Mouse (Mus musculus) embryonic facial prominence, embryonic 12.5 days (tissue): ENCODE data around the gene Vmn2r104. TPM values are rescaled to one million over a fixed set of nuclear protein-coding genes. Genes with fewer than 3 reads are reported as not detected.

Source experiments
- ATAC-seq: fragments of 200-750 bp; cut with Nextera tagmentation; 2 replicates; pipeline ENCODE4 v1.8.0; 2017; ENCODE audit not compliant: insufficient number of reproducible peaks, insufficient read depth, low FRiP score, low TSS enrichment
- H3K27ac ChIP-seq: fragments of 300-500 bp; sonication (generic); 2 replicates; pipeline ENCODE4 v1.5.1; 2016; ENCODE audit warnings: mild to moderate bottlenecking
- H3K27me3 ChIP-seq: fragments of 300-500 bp; sonication (generic); 2 replicates; pipeline ENCODE4 v1.6.1; 2016; ENCODE audit warnings: mild to moderate bottlenecking, moderate library complexity
- H3K36me3 ChIP-seq: fragments of 300-500 bp; sonication (generic); 2 replicates; pipeline ENCODE4 v1.6.1; 2016; ENCODE audit warnings: mild to moderate bottlenecking
- H3K4me1 ChIP-seq: fragments of 300-500 bp; sonication (generic); 2 replicates; pipeline ENCODE4 v1.6.1; 2016
- H3K4me2 ChIP-seq: fragments of 300-500 bp; sonication (generic); replicated peaks from 2 replicates; pipeline ENCODE4 v1.6.1; 2016; ENCODE audit warnings: mild to moderate bottlenecking, moderate library complexity
- H3K4me3 ChIP-seq: fragments of 300-500 bp; sonication (generic); 2 replicates; pipeline ENCODE4 v1.5.1; 2016; ENCODE audit warnings: mild to moderate bottlenecking
- H3K9ac ChIP-seq: fragments of 300-500 bp; sonication (generic); 2 replicates; pipeline ENCODE4 v1.6.1; 2016; ENCODE audit warnings: mild to moderate bottlenecking, moderate library complexity
- H3K9me3 ChIP-seq: fragments of 300-500 bp; sonication (generic); 2 replicates; pipeline ENCODE4 v1.6.1; 2016; ENCODE audit warnings: mild to moderate bottlenecking, moderate library complexity
- WGBS: fragments of 180-500 bp; shearing (Covaris S2); methylation state at CpG from one replicate; pipeline ENCODE4 v1.1.7; 2016; 5-methylcytosine and 5-hydroxymethylcytosine counted together
- polyA plus RNA-seq: library from polyadenylated mRNA; unstranded; fragments of >200 nt; fragmentation: Nextera tagmentation; extraction: Ambion mirVana; gene quantifications from 2 replicates; pipeline ENCODE4 v1.2.1, GENCODE M21; 2016

Vmn2r104 gene
- polyA plus RNA-seq = not detected in 2 replicates

- no peaks in the 10 kb centered on the region for H3K27me3 ChIP-seq
- H3K4me3 ChIP-seq = no peak within 1 kb of the TSS
- no peaks in the 10 kb centered on the region for H3K4me1 ChIP-seq
- H3K36me3 ChIP-seq = no peaks in the 10 kb centered on the region
- no peak within 1 kb of the TSS for H3K27ac ChIP-seq
- WGBS = 80% methylated on average over 1 of the region's 1 CpGs
- peaks cover 39% of the 10 kb centered on the region for H3K9me3 ChIP-seq
- H3K4me2 ChIP-seq = no peak within 1 kb of the TSS
- ATAC-seq = no peak
- H3K9ac ChIP-seq = no peak within 1 kb of the TSS
Observed at GRCm38 (mm10) chr17:20048236-20048635, at the start of gene Vmn2r104. TSS of gene Vmn2r104 (minus strand) at chr17:20048336.

GRCm38 (mm10) chr17:20074090-20074489 is 26.0 kb upstream of the Vmn2r104 start:
- Histone ChIP-seq H3K27me3 (no peaks in the 10 kb centered on the region), H3K4me3 (no peak overlapping the region), H3K36me3 (no peaks in the 10 kb centered on the region), H3K4me2 (no peak overlapping the region), H3K9ac (no peak overlapping the region), H3K27ac (no peak overlapping the region), H3K4me1 (no peaks in the 10 kb centered on the region), H3K9me3 (0 out of 2 replicates have a peak, but pooled peaks cover 4% of the 10 kb centered on the region)
- 84% methylated on average over 6 of the region's 6 CpGs for WGBS
- ATAC-seq = no peak

- H3K27ac ChIP-seq = no peak overlapping the region
- no peak for ATAC-seq
- H3K4me1 ChIP-seq = no peaks in the 10 kb centered on the region
- no peaks in the 10 kb centered on the region for H3K36me3 ChIP-seq
- no peaks in the 10 kb centered on the region for H3K27me3 ChIP-seq
- H3K9me3 ChIP-seq = 0 out of 2 replicates have a peak, but pooled peaks cover 4% of the 10 kb centered on the region
- H3K4me3 ChIP-seq = no peak overlapping the region
- WGBS = 94% methylated on average over 4 of the region's 4 CpGs
- no peak overlapping the region for H3K9ac ChIP-seq
- no peak overlapping the region for H3K4me2 ChIP-seq
Observed at GRCm38 (mm10) chr17:20071656-20072396, 23.7 kb upstream of the Vmn2r104 start.

Other genes with a start within 250 kb of the Vmn2r104 start
- not detected in 2 replicates for gene Fpr-rs7, start 65.9 kb upstream of the Vmn2r104 start, polyA plus RNA-seq
- gene Fpr-rs6, start 134.8 kb upstream of the Vmn2r104 start, polyA plus RNA-seq = not detected in 2 replicates
- not detected in 2 replicates for gene Vmn2r105, start 186.7 kb upstream of the Vmn2r104 start, polyA plus RNA-seq
- gene Vmn2r106, start 237.2 kb upstream of the Vmn2r104 start, polyA plus RNA-seq = not detected in 2 replicates